Mouse (Mus musculus): Measurements from ENCODE around the gene Mtmr2. TPM values are rescaled to one million over a fixed set of nuclear protein-coding genes. Genes with fewer than 3 reads are reported as not detected.
"Not testable (repeated sequence)": the region's sequence is repeated elsewhere in the genome, so short reads cannot be mapped to it uniquely, and the experiment has no call there.

Gene Mtmr2
- total RNA-seq (2021): 10 to 100 TPM; 44.5 to 47.3 TPM
- long read RNA-seq, experiment 1, transcript Mtmr2-201 (15 exons, 3,788 nt): major isoform, 24 of 51 reads
- long read RNA-seq, experiment 1, partial matches to known transcripts: 6 of 51 reads
- long read RNA-seq, experiment 1, other reads (novel, unspliced or antisense): 18 of 51 reads
- long read RNA-seq, experiment 2, transcript Mtmr2-201 (15 exons, 3,788 nt): major isoform, 10 of 20 reads
- long read RNA-seq, experiment 2, partial matches to known transcripts: 2 of 20 reads
- long read RNA-seq, experiment 2, other reads (novel, unspliced or antisense): 7 of 20 reads

GRCm38 (mm10) chr9:13748404-13748797 lies at the start of gene Mtmr2:
Gene Mtmr2, plus strand, starts transcription at chr9:13748410.
- DNase-seq (ENCODE audit: low spot score in 2 of 2): no peak

GRCm38 (mm10) chr9:13699061-13699780 lies 49.0 kb upstream of the Mtmr2 start:
- DNase-seq (ENCODE audit: low spot score in 2 of 2): no peak

- DNase-seq (ENCODE audit: low spot score in 2 of 2): no peak
Measured at GRCm38 (mm10) chr9:13699781-13700116, 48.5 kb upstream of the Mtmr2 start.

- DNase-seq (ENCODE audit: low spot score in 2 of 2): no peak
Measured at GRCm38 (mm10) chr9:13701773-13702172, 46.4 kb upstream of the Mtmr2 start.

GRCm38 (mm10) chr9:13703100-13703499 lies 45.1 kb upstream of the Mtmr2 start:
- no peak for DNase-seq (ENCODE audit: low spot score in 2 of 2)

GRCm38 (mm10) chr9:13704917-13705316 lies 43.3 kb upstream of the Mtmr2 start:
- DNase-seq (ENCODE audit: low spot score in 2 of 2): no peak

GRCm38 (mm10) chr9:13707066-13707555 lies 41.1 kb upstream of the Mtmr2 start:
- no peak for DNase-seq (ENCODE audit: low spot score in 2 of 2)

- DNase-seq (ENCODE audit: low spot score in 2 of 2): peak in 1 of 2 experiments; percentile 5
Measured at GRCm38 (mm10) chr9:13709436-13709835, 38.8 kb upstream of the Mtmr2 start.

GRCm38 (mm10) chr9:13715891-13716290 lies 32.3 kb upstream of the Mtmr2 start:
- DNase-seq (ENCODE audit: low spot score in 2 of 2): not testable (repeated sequence)

GRCm38 (mm10) chr9:13716316-13717099 lies 31.7 kb upstream of the Mtmr2 start:
- peak; percentile 79 to 84 for DNase-seq (ENCODE audit: low spot score in 2 of 2)

- DNase-seq (ENCODE audit: low spot score in 2 of 2): peak; percentile 95 to 98
Measured at GRCm38 (mm10) chr9:13748798-13749674, 826 bp downstream of the Mtmr2 start.

- no peak for DNase-seq (ENCODE audit: low spot score in 2 of 2)
Measured at GRCm38 (mm10) chr9:13749675-13749998, 1.4 kb downstream of the Mtmr2 start.

GRCm38 (mm10) chr9:13752543-13752942 lies 4.3 kb downstream of the Mtmr2 start:
- no peak for DNase-seq (ENCODE audit: low spot score in 2 of 2)

- no peak for DNase-seq (ENCODE audit: low spot score in 2 of 2)
Measured at GRCm38 (mm10) chr9:13760430-13760829, 12.2 kb downstream of the Mtmr2 start.

- no peak for DNase-seq (ENCODE audit: low spot score in 2 of 2)
Measured at GRCm38 (mm10) chr9:13765624-13766023, 17.4 kb downstream of the Mtmr2 start.

GRCm38 (mm10) chr9:13766570-13766969 lies 18.4 kb downstream of the Mtmr2 start:
- DNase-seq (ENCODE audit: low spot score in 2 of 2): peak in 1 of 2 experiments; percentile 32

- no peak for DNase-seq (ENCODE audit: low spot score in 2 of 2)
Measured at GRCm38 (mm10) chr9:13774732-13775131, 26.5 kb downstream of the Mtmr2 start.

- no peak for DNase-seq (ENCODE audit: low spot score in 2 of 2)
Measured at GRCm38 (mm10) chr9:13781985-13782384, 33.8 kb downstream of the Mtmr2 start.

GRCm38 (mm10) chr9:13790864-13791263 lies 42.7 kb downstream of the Mtmr2 start:
- DNase-seq (ENCODE audit: low spot score in 2 of 2): not testable (repeated sequence)

- DNase-seq (ENCODE audit: low spot score in 2 of 2): no peak
Measured at GRCm38 (mm10) chr9:13794302-13794701, 46.1 kb downstream of the Mtmr2 start.

- no peak for DNase-seq (ENCODE audit: low spot score in 2 of 2)
Measured at GRCm38 (mm10) chr9:13794756-13795155, 46.5 kb downstream of the Mtmr2 start.
